Mouse (Mus musculus): ENCODE measurements around the gene Isoc2a. TPM values are rescaled to one million over a fixed set of nuclear protein-coding genes. Genes with fewer than 3 reads are reported as not detected.

The Isoc2a gene
- total RNA-seq, 2 experiments from 2014 or later = 11.4 to 13.6 TPM

DNA sequence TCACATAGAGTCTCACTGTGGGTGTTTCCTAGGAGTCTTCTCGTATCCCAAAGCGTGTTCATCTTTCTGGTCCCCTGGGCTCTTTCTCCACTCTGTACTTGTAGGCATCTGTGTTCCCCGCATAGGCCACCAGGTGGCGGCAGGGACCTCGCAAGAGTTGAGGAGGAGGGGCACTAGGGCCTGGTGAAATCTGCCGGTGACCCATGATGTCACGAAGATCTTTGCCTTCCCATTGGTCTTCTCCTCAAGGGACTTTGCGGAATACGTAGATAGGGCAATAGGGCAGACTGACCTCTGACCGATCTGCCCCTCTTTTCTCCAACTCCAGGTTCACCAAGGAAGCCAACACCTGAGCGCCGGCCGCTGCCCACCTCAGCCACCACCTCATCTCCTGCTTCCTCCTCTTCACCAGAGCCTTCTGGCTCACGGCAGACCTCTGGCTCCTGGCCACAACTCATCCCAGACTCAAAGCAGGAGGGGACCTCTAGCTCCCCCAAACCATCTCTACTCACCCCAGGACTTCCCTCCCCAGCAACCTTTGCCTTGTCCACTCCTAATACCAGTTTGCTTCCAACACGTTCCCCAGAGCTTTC lies 66.4 kb downstream of the Isoc2a start:
- peak; percentile 90 to 91 for DNase-seq

Other genes with a start within 250 kb of the Isoc2a start
- gene Tmem86b, start 245.7 kb upstream of the Isoc2a start, total RNA-seq (2021) = 10 to 100 TPM; 14.4 to 21.5 TPM
- 100 to 1,000 TPM; 134 to 136 TPM for gene Ppp6r1, start 218.1 kb upstream of the Isoc2a start, total RNA-seq (2021)
- 10 to 100 TPM; 85.2 to 87.6 TPM for gene Hspbp1, start 192.1 kb upstream of the Isoc2a start, total RNA-seq (2021)
- gene Brsk1, start 186.5 kb upstream of the Isoc2a start, total RNA-seq (2021) = 100 to 1,000 TPM; 325 to 344 TPM
- under 1 TPM; 0.18 to 0.20 TPM for gene Tmem150b, start 151.9 kb upstream of the Isoc2a start, total RNA-seq (2021)
- 10 to 100 TPM; 35.3 to 38.7 TPM for gene Kmt5c, start 137.0 kb upstream of the Isoc2a start, total RNA-seq (2021)
- 1 to 10 TPM; 3.3 to 6.2 TPM for gene Cox6b2, start 124.1 kb upstream of the Isoc2a start, total RNA-seq (2021)
- gene Fam71e2, start 105.9 kb upstream of the Isoc2a start, total RNA-seq (2021) = not detected
- under 1 TPM in 1 of 2 experiments, not detected in 1; 0.47 TPM for gene Il11, start 94.3 kb upstream of the Isoc2a start, total RNA-seq (2021)
- gene Tmem190, start 94.2 kb upstream of the Isoc2a start, total RNA-seq (2021) = not detected
- 1 to 10 TPM; 1.4 to 2.0 TPM for gene Tmem238, start 87.5 kb upstream of the Isoc2a start, total RNA-seq (2021)
- gene Rpl28, start 84.3 kb upstream of the Isoc2a start, total RNA-seq (2021) = 100 to 1,000 TPM; 454 to 487 TPM
- 100 to 1,000 TPM; 103 to 109 TPM for gene Ube2s, start 64.6 kb upstream of the Isoc2a start, total RNA-seq (2021)
- gene Shisa7, start 32.5 kb upstream of the Isoc2a start, total RNA-seq (2021) = 100 to 1,000 TPM; 176 to 202 TPM
- 1 to 10 TPM; 4.0 to 7.8 TPM for gene Isoc2b, start 6.9 kb upstream of the Isoc2a start, total RNA-seq (2021)
- gene Gm36210, start 29.4 kb downstream of the Isoc2a start, total RNA-seq (2021) = under 1 TPM; 0.51 to 0.62 TPM
- gene Zfp628, start 38.1 kb downstream of the Isoc2a start, total RNA-seq (2021) = 10 to 100 TPM; 12.7 to 13.2 TPM
- 100 to 1,000 TPM; 119 to 120 TPM for gene Nat14, start 44.9 kb downstream of the Isoc2a start, total RNA-seq (2021)
- gene Ssc5d, start 48.6 kb downstream of the Isoc2a start, total RNA-seq (2021) = 1 to 10 TPM; 2.9 to 3.8 TPM
- gene Sbk2, start 87.3 kb downstream of the Isoc2a start, total RNA-seq (2021) = under 1 TPM; 0.27 to 0.30 TPM
- 1 to 10 TPM in 1 of 2 experiments, under 1 TPM in 1; 0.70 to 1.4 TPM for gene Sbk3, start 94.0 kb downstream of the Isoc2a start, total RNA-seq (2021)
- gene Zfp579, start 119.0 kb downstream of the Isoc2a start, total RNA-seq (2021) = 10 to 100 TPM; 31.6 to 35.9 TPM
- gene Zfp524, start 137.3 kb downstream of the Isoc2a start, total RNA-seq (2021) = 1 to 10 TPM; 6.5 to 8.1 TPM
- gene Fiz1, start 137.5 kb downstream of the Isoc2a start, total RNA-seq (2021) = 10 to 100 TPM; 19.6 to 25.1 TPM
- gene Gm44973, start 138.3 kb downstream of the Isoc2a start, total RNA-seq (2021) = not detected
- 10 to 100 TPM; 33.5 to 39.7 TPM for gene Zfp865, start 143.2 kb downstream of the Isoc2a start, total RNA-seq (2021)
- gene Ccdc106, start 143.4 kb downstream of the Isoc2a start, total RNA-seq (2021) = 10 to 100 TPM; 56.9 to 61.9 TPM
- gene 4632433K11Rik, start 157.0 kb downstream of the Isoc2a start, total RNA-seq (2021) = not detected
- gene Zfp784, start 161.3 kb downstream of the Isoc2a start, total RNA-seq (2021) = 1 to 10 TPM; 5.1 to 5.4 TPM
- gene Zfp580, start 174.4 kb downstream of the Isoc2a start, total RNA-seq (2021) = 10 to 100 TPM; 34.5 to 35.2 TPM
- gene U2af2, start 185.0 kb downstream of the Isoc2a start, total RNA-seq (2021) = 100 to 1,000 TPM; 183 to 184 TPM
- gene Epn1, start 203.1 kb downstream of the Isoc2a start, total RNA-seq (2021) = 100 to 1,000 TPM; 523 to 530 TPM
- gene Rfpl4, start 239.8 kb downstream of the Isoc2a start, total RNA-seq (2021) = not detected
- gene Rasl2-9, start 248.8 kb downstream of the Isoc2a start, total RNA-seq (2021) = not detected